Mouse (Mus musculus): ENCODE data around the gene 1700023F06Rik.

1700023F06Rik gene

DNA sequence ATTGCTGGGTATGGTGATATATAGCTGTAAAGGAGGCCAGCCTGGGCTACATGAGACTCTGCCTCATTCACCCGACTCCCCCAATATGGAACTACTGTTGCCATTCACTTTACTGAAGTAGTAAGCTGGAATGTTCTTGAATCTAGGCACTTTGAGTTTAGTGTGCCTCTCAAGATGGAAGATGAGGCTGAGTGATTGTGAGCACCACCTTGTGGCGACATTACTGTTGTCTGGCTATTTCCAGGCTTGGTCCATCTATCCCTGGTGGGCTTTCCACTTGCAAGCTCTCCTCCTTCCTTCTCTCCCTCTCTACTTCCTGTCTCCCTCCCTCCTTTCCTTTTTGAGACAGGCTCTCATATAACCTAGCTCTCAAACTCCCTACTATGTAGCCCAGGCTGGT, 23.5 kb downstream of the 1700023F06Rik start:
- in situ Hi-C loops (cut with MboI, MseI), result no loop called here

DNA sequence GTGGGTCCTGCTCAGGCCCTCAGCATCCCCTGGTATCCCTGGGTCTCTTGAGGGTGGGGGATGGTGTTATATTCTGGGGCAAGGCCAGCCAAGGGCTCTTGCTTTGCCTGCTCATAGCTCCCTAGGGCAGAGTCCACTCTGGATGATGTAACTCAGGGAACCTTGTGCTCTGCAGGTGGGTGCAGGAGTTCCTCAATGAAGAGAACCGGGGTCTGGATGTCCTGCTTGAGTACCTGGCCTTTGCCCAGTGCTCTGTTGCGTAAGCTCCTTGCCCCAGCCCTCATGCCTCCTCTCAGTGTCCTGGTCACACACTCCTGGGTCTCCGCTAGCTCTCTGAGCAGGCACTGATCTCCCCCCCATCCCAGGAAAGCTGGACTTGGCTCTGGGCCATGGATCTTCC, 26.4 kb downstream of the 1700023F06Rik start:
- in situ Hi-C loops (cut with MboI, MseI), result no loop called here

DNA sequence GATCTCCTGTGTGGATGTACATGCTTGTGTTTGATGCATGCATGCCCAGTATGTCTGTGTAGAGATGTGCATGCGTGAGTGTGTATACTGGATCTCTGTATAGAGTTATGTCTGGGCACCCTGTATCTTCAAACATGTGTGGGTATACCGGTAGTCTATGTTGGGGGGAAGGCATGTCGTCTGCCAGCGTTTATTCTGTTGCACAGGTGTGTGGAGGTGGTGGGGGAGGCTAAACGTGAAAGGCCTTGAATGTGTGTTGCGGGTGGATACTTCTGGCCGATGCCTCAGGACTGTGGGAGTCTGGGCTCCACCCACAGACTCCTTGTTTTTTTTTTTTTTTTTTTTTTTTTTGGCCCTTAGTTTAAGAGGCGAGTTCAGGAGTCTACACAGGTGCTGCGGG, 27.0 kb downstream of the 1700023F06Rik start:
- in situ Hi-C loops (cut with MboI, MseI), result no loop called here

DNA sequence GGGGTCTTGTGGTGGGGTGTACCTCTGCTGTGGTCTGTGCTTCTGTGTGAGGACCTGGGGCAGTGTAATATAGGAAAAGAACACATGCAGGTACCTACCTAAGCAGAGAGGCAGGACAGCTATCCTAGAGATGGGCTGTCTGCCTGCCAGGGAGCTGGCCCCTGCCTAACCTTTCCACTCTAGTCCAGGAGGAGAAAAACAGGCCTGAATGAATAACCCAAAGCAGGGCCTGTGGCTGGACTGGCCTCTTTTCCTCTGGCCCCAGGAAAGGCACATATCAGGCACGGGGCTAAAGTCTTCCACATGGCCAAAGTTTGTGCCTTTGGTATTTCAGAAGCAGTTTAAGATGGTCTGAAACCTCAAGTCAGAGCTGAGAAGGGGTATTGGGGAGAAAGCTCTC, 27.9 kb downstream of the 1700023F06Rik start:
- in situ Hi-C loops (cut with MboI, MseI), result no loop called here

DNA sequence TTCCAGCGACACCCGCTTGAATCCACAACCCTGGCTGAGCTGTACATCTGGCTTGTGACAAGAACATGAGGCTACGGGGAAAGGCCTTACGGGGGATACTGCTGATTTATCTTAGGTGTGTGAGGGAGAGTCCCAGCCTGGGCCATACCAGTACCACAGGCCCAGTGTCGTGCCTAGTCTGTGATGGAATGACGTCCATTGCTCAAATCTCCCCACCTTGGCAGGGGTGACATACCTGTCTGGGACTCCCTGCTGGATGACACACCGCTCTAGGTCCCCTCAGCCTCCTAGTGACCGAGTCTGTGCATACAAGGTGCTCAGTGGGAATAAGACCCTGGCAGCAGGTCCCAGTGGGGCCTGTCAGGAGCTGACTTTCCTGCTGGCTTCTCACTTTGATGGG, 29.6 kb downstream of the 1700023F06Rik start:
- in situ Hi-C loops (cut with MboI, MseI), result loop anchor here (5.0 kb wide), 1 partner anchor 84 kb away; no protein-coding TSS in a partner anchor

DNA sequence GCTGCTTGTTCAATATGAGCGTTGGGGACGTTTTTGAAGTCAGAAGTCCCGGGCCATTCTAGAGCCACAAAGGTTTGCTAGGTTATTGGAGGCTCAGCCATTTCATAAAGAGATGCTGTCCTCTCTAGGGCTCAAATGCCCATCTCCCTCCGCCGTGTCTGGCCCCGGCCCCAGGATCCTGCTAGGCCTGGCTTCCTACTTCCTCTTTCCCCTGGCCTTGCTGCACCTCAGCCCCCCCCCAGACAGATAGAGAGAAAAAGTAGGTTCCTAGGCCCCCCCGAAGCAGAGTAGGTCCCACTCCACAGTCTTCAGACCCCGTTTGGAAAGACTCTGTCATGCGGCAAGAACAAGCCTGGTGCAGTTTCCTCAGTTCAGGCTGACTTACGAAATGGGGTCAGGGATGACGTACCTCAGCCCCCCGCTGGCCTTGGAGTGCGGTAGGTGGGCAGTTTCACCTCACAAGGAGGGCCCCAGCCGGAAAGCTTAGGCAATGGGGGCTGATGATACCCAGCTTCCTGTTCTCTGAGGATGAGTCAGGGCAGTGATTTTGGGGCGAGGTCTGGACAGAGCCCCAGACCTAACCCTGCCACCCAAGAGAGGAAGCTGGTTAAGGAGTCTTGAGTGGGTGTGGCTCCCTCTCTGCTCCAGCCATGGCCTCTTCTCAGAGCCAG, 30.4 kb downstream of the 1700023F06Rik start:
- in situ Hi-C loops (cut with MboI, MseI), result loop anchor here (5.0 kb wide), 1 partner anchor 84 kb away; no protein-coding TSS in a partner anchor

DNA sequence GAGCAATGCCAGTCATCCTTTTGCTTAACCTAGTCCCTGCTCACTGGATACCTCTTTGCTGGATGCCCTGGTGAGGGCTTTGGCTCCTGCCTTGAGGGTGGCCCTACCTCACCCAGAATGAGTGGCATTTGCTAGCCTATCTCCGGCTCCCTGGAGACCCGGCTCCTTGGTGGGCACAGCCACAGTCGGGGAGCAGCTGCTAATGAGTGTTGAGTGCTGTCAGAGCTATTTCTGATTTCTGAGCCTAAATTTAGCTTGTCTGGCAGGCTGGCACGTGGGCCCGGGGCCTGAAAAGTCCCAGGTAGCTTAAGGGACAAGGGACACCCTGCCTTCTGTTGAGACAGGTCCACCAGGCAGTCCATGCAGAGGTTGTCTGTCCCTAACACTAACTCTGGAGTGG, 31.1 kb downstream of the 1700023F06Rik start:
- in situ Hi-C loops (cut with MboI, MseI), result loop anchor here (5.0 kb wide), 1 partner anchor 85 kb away; no protein-coding TSS in a partner anchor

DNA sequence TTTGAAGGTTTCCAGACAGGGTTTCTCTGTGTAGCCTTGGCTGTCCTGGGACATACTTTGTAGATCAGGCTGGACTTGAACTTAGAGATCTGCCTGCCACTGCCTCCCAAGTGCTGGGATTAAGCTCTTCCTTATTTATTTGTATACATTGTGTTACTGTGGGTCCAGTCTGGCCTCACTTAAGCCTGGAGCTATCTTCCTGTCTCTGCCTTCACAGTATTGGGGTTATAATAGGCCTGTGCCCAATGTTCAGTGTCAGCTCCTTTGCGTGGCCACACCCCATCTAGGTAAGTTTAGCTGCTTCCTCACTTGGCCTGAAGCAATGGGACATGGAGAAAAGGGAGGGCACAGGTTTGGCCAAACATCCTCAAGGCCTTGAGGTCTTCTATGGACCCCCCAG, 31.8 kb downstream of the 1700023F06Rik start:
- in situ Hi-C loops (cut with MboI, MseI), result loop anchor here (5.0 kb wide), 1 partner anchor 86 kb away; no protein-coding TSS in a partner anchor

DNA sequence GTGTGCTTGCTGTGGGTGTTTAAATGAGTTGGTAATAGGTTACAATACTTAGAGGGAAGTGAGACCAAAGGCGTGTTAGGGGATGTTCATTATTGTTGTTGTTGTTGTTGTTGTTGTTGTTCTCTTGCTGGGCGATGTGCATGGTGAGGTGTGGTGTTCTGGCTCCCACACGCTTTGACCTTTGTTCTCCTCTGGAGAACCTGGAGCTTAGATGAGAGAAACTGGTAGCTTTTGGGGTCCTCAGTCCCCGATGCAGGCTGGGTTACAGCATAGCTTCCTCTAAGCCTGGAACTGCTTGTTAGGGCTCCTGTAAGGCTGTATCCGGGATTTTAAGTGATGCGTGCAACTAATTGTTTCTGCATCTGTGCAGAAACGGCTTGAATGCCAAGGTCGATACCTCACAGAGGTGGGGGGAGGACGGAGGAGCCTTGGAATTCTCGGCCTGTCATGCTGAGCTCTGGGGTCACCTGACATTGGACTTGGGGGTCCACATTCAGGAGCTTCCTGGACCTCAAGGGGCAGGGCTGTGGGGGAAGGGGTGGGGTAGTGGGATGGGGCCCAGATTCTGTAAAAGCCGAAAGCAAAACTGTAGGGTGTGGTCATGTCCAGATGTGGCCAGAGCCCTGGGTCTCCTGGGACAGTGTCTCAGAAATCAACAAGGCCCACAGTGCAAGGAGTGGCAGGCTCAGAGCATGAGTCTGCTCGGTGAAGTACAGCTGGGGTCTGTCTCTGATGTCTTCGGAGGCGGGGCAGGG, 32.5 kb downstream of the 1700023F06Rik start:
- in situ Hi-C loops (cut with MboI, MseI), result loop anchor here (5.0 kb wide), 1 partner anchor 86 kb away; no protein-coding TSS in a partner anchor

DNA sequence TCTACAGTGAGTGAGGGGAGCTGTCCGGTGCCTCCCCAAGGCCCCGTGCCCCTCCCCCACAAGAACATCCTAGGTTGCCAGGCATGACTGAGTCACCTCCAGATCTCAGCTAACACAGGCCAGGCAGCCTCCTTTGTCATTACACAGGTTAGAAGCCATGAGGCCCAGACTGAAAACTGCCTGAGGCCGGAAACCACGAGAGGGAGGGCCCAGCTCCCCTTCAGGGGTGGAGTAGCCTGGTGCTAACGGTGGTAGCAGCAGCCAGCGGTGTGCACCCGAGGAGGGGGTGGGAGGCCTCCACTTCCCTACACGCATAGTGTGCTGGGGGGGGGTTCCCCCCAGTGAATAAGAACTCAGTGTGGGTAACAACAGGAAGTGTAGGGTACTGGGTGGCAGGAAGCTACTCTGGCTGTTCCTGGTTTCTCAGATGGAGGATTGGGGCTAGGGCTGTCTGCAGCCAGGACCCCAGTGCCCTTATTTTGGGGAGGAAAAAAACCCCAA, 33.4 kb downstream of the 1700023F06Rik start:
- in situ Hi-C loops (cut with MboI, MseI), result loop anchor here (5.0 kb wide), 2 partner anchors 87 to 152 kb away; no protein-coding TSS in a partner anchor

DNA sequence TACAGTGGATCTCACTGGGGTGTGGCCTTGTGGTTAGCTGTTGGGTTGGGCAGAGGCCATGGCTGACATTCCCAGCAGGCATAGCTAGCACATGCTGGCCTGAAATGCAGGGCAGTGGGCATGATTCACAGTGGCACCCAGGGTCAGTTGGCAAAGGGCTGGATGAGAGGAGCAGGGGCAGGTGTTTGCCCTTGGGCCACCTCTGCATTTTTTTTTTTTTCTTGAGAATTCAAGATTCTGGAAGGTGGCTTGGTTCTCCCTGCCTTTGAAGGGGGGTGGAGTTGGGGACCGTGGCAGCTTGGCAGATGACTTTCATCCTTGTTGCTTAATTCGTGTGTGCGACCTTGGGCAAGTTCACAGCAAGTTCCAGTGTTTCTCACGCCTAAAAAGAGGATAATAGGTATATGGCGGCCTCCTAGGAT, 33.9 kb downstream of the 1700023F06Rik start:
- in situ Hi-C loops (cut with MboI, MseI), result loop anchor here (5.0 kb wide), 1 partner anchor 153 kb away; no protein-coding TSS in a partner anchor

DNA sequence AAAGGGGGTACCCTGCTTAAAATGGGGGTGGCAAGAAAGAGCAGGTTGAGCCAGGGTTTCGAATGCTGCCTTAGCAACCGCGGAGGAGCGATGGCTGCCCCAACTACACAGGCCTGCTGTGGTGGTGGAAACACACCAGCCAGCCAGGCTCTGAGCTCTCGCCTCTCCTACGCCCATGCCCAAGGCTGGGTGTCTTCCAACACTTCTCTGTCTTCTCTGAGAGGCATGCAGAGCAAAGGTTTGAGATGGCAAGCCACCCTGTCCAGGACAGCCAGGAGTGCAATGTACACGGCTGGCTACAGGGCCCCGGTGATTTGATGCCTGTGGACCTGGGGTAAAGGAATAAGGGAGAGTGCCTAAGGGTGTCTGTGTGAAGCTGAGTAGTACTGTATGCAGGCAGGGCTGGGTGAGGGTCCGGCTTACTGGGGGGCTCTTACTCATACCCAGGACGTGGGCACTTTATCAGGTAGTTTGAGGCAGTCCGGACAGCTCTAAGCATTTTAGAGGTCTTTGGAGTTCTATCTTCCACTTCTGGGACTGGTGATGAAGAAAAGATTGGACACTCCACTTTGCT, 34.5 kb downstream of the 1700023F06Rik start:
- in situ Hi-C loops (cut with MboI, MseI), result loop anchor here (5.0 kb wide), 1 partner anchor 153 kb away; no protein-coding TSS in a partner anchor

DNA sequence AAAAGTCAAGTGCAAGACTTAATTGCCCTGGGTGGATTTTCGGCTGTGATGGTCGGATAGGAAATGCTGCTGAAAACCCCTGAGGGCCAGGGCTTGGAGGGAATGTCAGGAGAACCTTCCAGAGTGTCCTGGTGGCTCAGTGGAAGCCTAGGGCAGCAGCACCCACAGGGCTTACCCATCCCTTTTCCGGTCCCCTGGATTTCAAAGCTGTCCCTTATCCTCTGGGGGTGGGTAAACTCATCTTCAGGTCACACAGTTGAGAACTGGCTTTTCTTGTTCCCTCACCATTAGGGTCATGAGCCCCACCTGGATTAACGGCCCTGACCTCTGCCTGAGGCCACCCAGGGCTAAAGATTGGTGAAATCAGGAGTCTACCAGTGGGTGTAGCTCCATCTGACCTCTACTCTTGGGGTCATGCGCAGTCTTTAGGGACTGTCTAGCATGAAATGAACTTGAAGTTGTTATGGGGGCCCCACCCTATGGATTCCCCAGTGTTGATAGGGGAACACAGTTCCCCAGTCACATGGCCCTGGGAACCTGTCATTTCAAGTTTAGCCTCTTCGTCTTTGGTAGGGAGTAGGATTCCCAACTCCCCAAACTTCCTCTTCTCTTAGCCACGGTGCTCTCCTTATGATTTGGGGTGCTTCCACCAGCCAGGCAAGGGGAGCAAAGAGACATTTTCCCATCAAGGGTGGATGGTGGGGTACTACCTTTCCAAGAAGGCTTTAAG, 35.2 kb downstream of the 1700023F06Rik start:
- in situ Hi-C loops (cut with MboI, MseI), result loop anchor here (5.0 kb wide), 1 partner anchor 154 kb away; no protein-coding TSS in a partner anchor

DNA sequence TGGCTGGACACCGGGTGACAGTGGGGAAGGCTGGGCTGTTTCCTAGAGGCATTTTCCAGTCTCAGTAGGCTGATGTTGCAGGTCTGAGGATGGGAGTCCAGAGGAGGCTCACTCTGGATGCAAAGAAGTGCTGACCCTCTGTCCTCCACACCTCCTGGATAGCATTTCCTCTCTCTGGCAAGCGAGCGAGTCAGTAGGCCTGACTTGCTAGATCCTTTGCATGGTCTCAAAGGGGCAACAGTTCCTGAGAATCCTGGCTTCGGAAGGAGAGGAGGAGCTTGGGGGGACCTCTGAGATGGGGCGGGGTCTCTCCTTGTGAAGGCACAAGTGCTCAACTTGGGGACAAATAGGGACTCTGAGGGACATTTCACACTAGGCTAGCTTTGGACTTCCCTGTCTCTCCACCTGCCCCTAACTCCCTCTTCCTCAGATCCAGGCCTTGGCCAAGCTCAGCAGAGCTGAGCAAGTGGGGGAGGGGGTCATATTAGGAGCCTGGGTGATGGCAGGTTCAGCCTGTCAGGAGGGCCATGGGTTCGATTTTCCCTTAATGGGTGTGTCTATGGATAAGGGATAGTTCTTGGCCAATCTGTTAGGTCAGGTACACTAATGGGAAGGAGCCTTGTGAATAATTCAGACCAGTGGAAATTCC, 35.8 kb downstream of the 1700023F06Rik start:
- in situ Hi-C loops (cut with MboI, MseI), result loop anchor here (5.0 kb wide), 1 partner anchor 155 kb away; no protein-coding TSS in a partner anchor

DNA sequence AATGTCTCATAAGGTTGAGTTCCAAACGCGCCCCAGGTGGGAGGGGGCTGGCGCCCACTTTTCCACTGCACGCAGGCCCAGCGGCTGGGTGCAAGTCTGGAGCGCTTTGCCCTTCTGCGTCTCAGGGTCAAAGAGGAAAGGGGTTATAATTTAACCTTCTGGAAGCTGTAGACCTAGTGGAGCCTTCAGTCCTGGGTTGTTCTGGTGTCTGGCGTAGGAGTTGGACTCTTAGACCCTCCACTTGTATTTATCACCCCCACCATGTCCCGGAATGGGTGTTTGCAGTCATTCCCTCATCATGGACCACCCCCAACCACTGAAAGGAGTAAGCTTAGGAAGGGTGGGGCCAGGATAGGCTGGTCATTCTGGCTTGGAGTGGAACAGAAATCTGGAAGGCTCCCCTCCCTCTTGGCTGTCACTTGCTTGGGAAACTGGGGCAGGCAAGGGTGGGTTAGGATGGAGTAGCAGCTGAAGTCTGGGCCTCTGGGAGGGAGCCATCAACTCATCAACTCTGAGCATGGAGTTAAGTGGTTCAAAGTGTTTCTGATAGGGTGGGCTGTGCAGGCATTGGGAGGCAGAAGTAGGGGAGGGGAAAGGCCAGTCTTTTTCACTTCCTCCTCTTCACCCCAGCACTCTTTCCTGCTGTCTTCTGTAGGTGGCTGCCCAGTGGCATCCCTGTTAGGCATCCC, 36.5 kb downstream of the 1700023F06Rik start:
- in situ Hi-C loops (cut with MboI, MseI), result loop anchor here (5.0 kb wide), 1 partner anchor 155 kb away; no protein-coding TSS in a partner anchor

DNA sequence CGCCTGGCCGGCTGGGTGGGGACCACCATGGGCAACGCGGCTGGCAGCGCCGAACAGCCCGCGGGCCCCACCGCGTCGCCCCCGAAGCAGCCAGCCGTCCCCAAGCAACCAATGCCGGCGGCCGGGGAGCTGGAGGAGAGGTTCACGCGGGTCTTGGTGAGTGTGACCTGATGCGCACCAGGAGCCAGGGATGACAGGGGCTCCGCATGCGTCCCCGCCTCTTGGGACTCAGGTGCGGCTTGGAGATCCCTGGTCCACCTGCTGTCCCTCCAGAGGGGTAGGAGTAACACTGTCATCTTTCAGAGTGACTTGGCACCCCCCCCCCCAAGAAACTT, 37.1 kb downstream of the 1700023F06Rik start:
- in situ Hi-C loops (cut with MboI, MseI), result loop anchor here (5.0 kb wide), 1 partner anchor 156 kb away; no protein-coding TSS in a partner anchor

DNA sequence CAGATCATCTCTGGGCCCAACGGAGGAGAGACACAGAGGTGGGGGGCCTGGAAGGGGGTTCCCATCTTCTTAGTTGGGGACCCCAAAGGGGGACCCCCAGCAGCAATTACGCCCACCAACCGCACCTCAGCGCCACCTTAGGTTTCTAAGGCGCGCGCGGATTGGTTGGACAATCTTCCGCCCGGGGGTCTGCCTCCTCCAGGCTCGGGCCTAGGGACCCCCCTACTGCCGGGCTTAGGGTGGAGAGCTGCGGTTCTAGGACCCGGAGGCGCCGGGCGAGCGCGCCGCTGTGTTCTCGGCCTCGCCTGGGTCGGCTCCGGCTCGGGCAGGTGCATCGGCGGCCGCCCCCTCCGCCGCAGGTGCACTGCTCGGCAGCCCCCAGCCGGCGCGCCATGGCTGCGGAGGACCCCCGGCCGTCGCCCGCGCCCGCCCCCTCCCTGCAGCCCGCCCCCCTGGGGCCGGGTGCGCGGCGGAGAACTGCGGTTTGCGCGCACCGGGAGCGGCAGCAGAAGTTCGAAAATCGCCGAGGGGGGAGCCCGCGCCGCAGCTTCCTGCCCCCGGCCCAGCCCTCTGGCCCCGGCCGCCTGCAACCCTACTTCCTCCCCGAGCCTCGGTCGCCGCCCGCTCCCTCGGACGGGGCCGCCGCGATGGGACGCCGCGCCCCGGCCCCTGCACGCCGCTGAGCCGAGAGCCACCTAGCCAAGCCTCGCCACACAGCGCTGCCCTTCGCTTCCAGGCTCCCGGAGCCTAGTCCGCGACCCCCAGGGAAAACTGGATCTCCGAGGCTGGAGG, 37.7 kb downstream of the 1700023F06Rik start, which contains the start of gene Fmnl1:
TSS of gene Fmnl1 (plus strand) at position 614 of the 792 bp plus-strand sequence.
- in situ Hi-C loops (cut with MboI, MseI), result loop anchor here (5.0 kb wide), 1 partner anchor 157 kb away; no protein-coding TSS in a partner anchor

DNA sequence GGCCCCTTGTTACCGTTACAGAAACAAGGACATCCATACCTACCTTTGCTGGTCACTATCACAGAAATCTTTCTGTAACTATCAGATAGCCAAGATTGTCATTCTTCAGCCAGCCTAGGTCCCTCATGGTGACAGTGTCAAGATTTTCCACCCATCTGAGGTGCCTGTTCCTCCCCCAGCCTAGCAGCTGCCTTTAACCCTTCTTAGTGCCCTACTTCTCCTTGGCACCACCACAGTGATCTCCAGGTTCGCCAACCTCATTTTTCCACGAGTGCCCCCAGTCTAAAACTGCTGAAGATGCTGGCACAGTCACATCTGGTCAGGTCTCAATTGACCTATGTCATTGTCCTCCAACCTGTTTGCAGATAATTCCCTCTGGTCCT, 38.3 kb downstream of the 1700023F06Rik start:
- in situ Hi-C loops (cut with MboI, MseI), result loop anchor here (5.0 kb wide), 1 partner anchor 157 kb away; no protein-coding TSS in a partner anchor

DNA sequence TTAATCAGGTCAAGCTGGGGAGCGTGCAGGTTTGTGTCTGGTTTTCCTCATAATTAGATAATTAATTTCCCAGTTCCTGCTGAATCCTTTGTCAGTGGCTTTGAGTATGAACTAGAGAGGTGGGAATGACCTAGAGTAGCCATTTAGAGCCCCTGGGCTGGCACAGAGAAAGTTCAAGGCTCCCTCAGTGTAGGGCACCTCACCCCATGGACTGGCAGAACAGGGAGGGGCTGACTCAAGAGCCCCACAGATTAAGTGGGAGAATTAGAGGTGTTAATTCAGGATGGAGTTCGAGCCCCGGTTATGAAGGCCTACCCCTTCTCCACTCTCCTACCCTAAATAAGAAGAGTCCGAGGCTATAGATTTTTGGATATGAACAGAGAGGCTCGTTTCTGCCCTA, 38.7 kb downstream of the 1700023F06Rik start:
- in situ Hi-C loops (cut with MboI, MseI), result loop anchor here (5.0 kb wide), 1 partner anchor 158 kb away; no protein-coding TSS in a partner anchor
